Mouse (Mus musculus) cerebellum, adult 11-12 months (tissue): ENCODE measurements around the gene Lgals3bp.

Experiments
- DNase-seq: peaks from one replicate; pipeline ENCODE4 v3.0.0; 2022

Lgals3bp gene

GRCm38 (mm10) chr11:118420261-118420660 is 18.4 kb upstream of the Lgals3bp start:
- DNase-seq = no peak

- peak; percentile 99 for DNase-seq
Measured at GRCm38 (mm10) chr11:118418834-118419504, 17.1 kb upstream of the Lgals3bp start, which contains the start of gene Cant1. Cant1 (minus strand) TSS chr11:118419086.

GRCm38 (mm10) chr11:118418442-118418833 is 16.5 kb upstream of the Lgals3bp start:
- no peak for DNase-seq

- DNase-seq = no peak
Measured at GRCm38 (mm10) chr11:118417496-118417895, 15.6 kb upstream of the Lgals3bp start.

- DNase-seq = no peak
Measured at GRCm38 (mm10) chr11:118416046-118416445, 14.2 kb upstream of the Lgals3bp start.

GRCm38 (mm10) chr11:118415630-118416029 is 13.7 kb upstream of the Lgals3bp start:
- no peak for DNase-seq

- no peak for DNase-seq
Measured at GRCm38 (mm10) chr11:118414270-118414669, 12.4 kb upstream of the Lgals3bp start.

GRCm38 (mm10) chr11:118413055-118413454 is 11.2 kb upstream of the Lgals3bp start:
- DNase-seq = peak; percentile 73

GRCm38 (mm10) chr11:118412601-118413000 is 10.7 kb upstream of the Lgals3bp start:
- DNase-seq = no peak

- no peak for DNase-seq
Measured at GRCm38 (mm10) chr11:118411271-118411670, 9.4 kb upstream of the Lgals3bp start.

- DNase-seq = no peak
Measured at GRCm38 (mm10) chr11:118410479-118410878, 8.6 kb upstream of the Lgals3bp start.

- no peak for DNase-seq
Measured at GRCm38 (mm10) chr11:118410073-118410444, 8.2 kb upstream of the Lgals3bp start.

- DNase-seq = peak; percentile 8
Measured at GRCm38 (mm10) chr11:118409106-118410072, 7.5 kb upstream of the Lgals3bp start.

- DNase-seq = peak; percentile 8
Measured at GRCm38 (mm10) chr11:118408051-118408740, 6.3 kb upstream of the Lgals3bp start.

- peak; percentile 37 for DNase-seq
Measured at GRCm38 (mm10) chr11:118407318-118407910, 5.5 kb upstream of the Lgals3bp start.

- peak; percentile 19 for DNase-seq
Measured at GRCm38 (mm10) chr11:118406521-118406920, 4.6 kb upstream of the Lgals3bp start.

GRCm38 (mm10) chr11:118405311-118405710 is 3.4 kb upstream of the Lgals3bp start:
- DNase-seq = no peak

GRCm38 (mm10) chr11:118403951-118404899 is 2.3 kb upstream of the Lgals3bp start:
- peak; percentile 27 for DNase-seq

GRCm38 (mm10) chr11:118403183-118403582 is 1.3 kb upstream of the Lgals3bp start:
- peak; percentile 29 for DNase-seq

GRCm38 (mm10) chr11:118401195-118401594 is 697 bp downstream of the Lgals3bp start:
- peak; percentile 32 for DNase-seq

- peak; percentile 22 for DNase-seq
Measured at GRCm38 (mm10) chr11:118400566-118400936, 1.3 kb downstream of the Lgals3bp start.
